Mouse (Mus musculus) retina, embryonic 14.5 days (tissue): Measurements from ENCODE around the gene Prkcsh.

Experiments
- DNase-seq: peaks from one replicate; pipeline ENCODE4 v3.0.0-alpha.2; 2015; ENCODE audit warnings: low spot score

The Prkcsh gene

DNA sequence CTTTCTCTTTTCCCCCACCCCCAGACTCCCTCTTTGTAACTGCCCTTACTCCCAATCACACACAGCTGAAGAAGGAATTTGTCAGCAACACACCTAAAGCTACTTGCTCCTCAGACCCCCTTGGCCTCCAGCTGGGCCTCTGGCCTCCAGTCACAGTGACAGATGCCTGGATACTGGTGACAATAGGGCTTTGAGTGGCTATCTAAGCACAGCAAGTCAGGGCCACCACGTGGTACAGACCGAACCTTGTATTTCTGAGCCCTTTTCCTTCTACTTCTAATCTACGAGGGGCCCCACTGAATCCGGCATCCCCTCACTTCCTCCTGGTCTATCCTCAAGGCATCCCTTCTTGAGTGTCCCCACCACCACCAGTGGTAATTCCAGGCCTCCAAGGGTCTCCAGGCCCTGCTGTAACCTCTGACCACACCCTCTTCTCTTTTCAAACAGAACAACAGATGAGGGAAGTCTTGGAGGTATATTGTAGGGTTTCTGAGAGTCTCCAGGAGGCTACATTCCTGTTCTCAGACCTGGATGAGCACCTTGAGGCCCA lies 47.2 kb downstream of the Prkcsh start:
- DNase-seq: peak; percentile 47

DNA sequence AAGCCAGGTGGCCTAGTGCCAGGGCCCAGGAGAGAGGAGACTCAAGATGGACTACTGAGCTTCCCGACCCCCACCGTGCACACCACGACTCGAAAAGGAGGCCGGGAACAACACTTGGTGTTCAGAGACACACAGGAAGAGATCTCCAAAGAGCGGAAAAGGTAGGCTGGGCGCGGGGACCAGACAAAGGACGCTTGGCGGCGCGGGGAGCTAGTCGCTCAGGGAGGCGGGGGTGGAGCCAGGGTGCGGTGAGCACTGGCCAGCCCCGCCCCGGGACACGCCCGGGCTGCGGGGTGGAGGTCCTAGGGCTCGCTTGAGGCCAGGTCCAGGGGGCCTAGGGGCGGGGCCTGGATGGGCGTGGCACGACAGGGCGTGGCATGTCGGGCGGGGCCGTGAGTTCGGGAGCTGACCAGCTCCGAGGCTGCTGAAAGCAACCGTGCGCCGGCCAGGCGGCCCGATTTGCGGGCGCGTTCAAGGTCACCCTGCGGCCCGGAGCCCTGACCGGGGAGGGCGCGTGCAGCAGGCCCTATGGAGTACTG lies 47.8 kb downstream of the Prkcsh start:
- DNase-seq: peak; percentile 75

DNA sequence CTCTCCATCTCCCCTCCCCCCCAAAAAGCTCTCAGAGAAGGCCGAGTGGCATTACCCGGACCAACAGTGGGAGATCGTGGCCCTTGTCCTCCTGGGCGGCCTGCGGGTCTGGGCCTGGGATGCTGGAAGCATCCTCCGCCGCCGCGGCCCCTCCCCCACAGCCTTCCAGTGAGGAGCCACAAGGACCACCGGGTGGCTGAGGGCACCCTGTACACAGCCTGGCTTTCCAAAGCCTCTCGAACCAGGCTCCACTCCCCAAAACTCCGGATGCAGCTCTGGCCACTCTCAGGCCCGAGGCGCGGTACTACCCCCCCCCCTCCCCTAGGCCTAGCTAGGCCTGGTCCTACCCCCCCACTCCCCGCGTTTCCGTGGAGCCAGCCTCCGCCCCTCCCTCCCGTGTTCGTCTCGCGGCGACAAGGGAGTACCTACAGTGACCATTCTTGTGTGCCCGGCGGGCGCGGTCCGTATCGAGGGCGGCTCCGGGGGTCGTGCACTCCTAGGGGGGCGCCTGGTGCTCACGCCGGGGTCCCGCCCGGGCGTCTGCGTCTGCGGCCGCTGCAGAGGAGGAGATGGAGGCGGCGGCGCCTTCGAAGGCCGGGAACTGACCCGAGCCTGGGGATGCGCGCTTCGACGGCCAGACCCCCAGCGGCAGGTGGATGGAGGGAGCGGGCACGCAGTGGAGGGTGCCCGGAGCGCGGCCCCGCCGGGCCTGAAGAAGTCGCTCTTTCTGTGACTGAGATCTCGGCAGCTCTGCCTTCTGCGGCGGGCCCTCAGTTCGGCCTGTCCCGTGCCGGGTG lies 48.8 kb downstream of the Prkcsh start:
- peak; percentile 43 for DNase-seq

DNA sequence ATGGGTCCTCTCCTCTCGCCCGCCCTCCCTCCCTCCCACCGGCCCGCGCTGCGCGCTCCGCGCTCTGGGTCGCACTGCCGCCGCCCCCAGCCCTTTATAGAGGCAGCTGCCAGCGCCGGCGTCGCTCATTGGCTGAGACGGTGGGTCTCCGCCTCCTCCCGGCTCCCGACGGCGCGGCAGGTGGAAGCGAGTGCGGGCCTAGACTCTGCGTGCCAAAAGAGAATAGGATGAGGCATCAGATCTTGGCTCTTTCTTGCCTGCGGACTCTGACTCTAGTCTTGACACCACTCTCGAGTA lies 49.3 kb downstream of the Prkcsh start, which contains the start of gene Elavl3:
TSS of gene Elavl3 (minus strand) at position 66 of the 297 bp plus-strand sequence.
- DNase-seq: peak; percentile 80

DNA sequence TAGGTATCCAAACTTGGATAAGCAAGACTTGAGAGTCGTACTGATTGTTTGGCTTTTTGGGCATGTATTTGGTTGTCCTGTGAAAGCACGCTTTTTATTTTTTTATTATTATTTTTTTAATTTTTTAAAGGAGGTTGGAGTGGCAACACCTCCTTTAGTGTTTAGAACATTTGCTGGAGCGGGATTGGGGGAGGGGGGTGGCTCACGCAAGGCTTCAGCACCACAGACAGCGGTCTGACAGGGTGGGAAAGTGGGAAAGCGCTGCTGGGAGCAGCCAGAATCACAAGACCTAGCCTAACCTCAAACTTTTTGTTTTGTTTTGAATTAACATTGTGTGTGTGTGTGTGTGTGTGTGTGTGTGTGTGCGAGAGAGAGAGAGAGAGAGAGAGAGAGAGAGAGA lies 51.1 kb downstream of the Prkcsh start:
- DNase-seq: no peak

DNA sequence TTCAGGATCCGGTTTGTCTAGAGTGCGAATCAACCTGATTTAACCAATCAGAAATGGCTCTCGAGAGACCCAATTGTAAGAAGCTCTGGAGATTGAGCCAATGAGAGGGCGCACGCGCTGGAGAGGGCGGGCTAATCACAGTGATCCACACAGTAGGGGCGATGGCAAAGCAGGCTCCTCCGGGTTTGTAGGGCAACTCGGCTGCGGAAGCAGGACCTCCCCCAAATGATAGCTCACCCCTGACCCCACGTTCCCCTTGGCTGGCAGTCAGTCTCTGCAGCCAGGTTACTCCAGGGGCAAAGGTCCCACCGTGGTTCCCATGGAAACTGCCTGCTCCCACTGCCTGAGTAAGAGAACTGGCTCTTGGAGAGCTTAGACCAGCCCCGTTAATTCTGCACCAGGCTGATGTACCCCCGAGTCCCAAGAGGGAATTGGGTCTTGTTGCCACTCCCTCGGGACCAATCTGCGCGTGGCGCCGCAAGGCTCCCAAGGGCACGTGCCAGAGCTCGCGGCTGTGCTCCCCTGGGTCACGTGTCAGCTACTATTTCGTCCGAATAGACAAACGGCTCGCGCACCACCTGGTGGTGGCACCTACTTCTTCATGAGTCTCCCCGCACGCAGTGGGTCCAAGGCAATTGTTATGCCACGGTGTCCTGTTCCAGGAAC lies 51.9 kb downstream of the Prkcsh start:
- peak; percentile 85 for DNase-seq

DNA sequence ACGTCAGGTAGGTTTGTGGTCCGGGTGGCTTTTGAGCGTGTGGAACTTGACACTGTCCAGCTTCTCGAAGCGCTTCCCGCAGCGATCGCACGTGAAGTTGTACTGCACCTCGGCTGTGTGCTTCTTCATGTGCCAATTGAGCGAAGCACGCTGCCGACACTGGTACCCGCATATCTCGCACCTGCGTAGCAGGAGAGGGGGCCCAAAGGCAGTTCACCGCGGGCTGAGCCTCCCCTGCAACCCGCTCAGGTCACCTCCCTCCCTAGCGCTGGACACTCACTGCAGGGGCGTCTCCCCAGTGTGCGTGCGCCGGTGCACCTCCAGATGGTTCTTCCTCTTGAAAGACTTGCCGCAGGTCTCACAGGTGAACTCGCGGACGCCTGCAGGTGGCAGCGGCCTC lies 53.1 kb downstream of the Prkcsh start:
- no peak for DNase-seq

DNA sequence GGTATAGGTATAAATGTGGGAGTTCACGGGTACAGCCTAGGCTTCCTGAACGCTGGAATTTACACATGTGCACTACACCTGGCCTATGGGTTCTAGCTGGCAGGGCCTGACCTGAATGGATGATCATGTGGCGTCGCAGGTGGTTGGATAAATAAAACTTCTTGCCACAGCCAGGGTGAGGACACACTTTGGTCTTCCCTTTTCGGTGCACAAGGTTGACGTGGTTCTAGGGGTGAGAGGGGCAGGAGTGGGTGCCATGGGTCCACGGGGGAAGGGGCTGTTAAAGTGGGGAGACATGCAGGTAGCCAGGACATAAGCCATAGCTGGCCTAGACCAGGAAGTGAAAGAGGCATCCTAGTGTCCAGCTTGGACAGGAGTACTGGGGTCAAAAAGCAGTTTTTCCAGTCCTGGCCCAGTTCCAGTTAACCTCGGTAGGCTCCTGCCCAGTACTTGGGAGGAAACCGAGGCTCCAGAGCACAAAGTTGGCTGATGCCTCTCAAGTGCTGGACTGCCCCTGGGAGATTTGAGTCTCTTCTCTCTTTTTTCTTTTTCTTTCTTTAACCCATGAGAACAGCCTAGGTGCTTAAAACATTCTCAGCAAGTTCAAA lies 53.8 kb downstream of the Prkcsh start:
- DNase-seq: no peak

DNA sequence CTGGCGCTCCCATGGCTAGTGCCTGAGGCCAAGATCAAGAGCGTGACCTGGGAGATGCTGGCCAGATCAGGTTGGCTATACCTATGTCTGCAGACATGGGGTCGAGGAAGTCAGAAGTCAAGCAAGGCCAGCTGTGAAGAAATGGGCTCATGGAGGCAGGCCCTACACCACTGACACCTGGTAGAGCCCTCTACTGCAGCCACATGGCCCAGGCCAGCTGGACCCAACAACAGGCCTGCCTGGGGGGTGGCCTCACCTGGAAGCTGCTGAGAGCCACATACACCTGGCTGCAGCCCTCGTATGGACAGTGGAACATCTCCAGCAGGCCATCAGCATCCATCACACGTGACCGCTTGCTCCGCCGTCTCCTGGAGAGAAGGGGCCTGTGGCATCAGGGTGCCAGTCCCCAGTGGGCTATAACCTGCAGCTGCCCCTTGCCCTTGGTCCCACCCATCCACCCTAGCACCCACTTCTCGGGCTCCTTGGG lies 54.5 kb downstream of the Prkcsh start:
- DNase-seq: no peak

DNA sequence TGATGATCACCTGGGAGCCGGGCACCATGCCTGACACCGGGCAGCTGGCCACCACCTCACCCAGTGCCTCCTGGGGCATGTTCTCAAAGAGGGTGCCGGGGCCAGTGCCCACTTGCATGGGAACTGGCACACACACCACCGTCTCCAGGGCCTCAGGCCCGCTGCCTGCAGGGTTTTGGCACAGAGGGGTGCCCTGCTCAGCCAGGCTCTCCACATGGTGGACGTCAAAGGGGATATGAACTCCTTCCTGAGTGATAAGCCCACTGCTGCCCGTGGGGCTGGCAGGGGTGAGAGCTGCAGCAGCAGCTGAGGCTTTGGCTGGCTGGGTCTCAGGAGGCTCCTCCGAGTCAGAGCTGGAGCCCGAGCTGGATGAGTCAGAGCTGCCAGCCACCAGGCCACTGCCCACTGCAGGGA lies 55.4 kb downstream of the Prkcsh start:
- no peak for DNase-seq

DNA sequence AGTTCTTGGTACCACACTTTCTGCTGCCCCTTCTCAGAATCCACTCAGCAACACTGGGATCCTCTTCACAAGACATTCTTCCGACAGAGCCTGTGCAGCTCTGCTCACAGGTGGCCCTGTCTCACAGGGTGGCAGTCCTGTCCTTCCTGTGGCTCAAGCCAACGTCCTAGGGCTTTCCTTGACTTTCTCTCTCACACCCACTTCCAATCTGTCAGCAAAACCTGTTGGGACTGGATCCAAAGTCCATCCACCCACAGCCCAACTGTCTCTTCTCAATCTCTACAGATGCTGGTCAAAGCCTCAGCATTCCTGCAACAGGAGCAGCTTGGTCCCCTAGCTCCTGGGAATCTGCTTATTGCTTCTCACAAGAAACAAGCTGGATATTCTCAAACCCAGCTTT lies 58.7 kb downstream of the Prkcsh start:
- DNase-seq: no peak
